Mouse (Mus musculus) fibroblast of lung, adult 2 months (primary cell): ENCODE measurements at regions not wholly inside any gene's neighbourhood (a gene's known extent, or its start where the extent isn't known, plus 50 kb on each side); places are given as distances from the start of the nearest gene placed in this dataset.

Experiments used
- DNase-seq: peaks from one replicate; pipeline ENCODE4 v3.0.0-alpha.2; 2011; ENCODE audit warnings: low read depth

DNA sequence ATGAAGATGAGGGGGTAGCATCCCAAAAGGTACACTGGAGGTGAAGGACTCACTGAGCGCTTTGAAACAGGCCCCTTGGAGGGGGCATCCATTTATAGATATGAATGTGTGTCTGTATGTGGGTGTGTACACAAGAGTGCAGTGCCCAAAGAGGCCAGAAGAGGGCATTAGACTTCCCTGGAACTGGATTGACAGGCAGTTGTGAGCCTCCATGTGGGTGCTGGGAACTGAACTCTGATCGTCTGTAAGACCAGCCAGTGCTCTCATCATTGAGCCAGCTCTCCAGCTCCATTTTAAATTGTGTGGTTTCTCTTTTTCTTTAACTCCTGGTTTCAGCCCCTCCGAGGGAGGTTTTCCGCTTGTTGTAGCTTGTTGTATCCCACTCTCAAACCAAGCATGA, 67.6 kb upstream of the 1700021F07Rik start:
- no peak for DNase-seq

DNA sequence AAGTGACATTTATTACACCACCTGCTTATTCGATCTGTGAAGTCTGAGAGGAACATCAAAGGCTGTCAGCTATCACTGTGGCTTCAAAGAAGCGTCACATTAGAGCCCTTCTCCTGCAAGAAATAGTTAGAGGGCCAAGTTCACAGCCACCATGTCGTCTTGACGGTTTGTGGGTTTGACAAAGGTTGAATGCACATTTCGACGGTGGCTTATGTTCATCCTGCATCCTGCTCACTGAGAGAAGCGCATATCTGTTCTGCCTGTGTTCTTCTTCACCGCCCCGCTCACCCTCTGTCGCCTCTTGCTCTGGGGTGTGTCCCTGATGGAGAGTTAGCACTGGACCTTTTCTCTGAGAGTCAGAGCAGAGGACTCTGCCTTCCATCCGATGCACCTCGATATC, 67.2 kb upstream of the 1700021F07Rik start:
- no peak for DNase-seq

GRCm38 (mm10) chr2:173456083-173456482, 66.3 kb upstream of the 1700021F07Rik start:
- no peak for DNase-seq

- no peak for DNase-seq
Observed at GRCm38 (mm10) chr2:173456924-173457623, 65.3 kb upstream of the 1700021F07Rik start.

GRCm38 (mm10) chr2:173457624-173458320, 64.6 kb upstream of the 1700021F07Rik start:
- no peak for DNase-seq

DNA sequence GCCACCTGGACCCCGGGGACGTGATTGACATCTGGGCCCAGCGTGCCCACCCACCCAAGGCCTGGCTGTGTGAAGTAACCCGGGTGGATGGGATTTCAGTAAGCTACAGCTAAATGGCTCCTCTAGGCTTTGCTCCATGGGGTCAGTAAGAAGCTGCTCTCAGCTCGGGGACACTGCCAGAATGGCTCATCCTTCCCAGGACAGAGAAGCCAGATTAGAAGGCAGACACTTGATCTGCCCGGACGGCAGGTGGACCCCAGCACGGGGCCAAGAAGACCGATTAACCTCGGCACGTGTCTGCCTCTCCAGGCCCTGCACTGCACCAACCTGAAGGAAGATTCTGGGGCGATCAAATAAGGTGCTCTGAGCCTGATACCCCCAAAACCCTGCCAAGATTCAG, 63.5 kb upstream of the 1700021F07Rik start:
- DNase-seq: no peak

GRCm38 (mm10) chr2:173463313-173463712, 59.1 kb upstream of the 1700021F07Rik start:
- no peak for DNase-seq

DNA sequence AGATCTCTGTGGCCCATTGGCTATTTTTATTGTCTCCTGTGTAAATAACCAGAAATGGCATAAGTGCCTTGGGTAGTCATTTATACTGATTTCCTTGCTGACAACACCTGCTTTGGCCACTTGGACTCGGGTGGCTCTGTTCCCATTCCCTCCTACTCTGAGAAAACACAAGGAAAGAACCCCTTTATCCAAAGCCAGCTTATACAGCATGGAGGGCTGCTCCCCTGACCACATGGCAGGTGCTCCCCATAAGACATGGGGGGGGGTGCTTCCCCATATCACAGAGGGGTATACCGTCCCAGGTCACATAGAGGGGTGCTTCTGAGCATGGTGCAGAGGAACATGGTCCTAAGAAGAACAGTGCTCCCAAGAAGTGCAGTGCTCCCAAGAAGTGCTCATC, 57.8 kb upstream of the 1700021F07Rik start:
- DNase-seq: no peak

- DNase-seq: no peak
Observed at GRCm38 (mm10) chr2:173465006-173465620, 57.3 kb upstream of the 1700021F07Rik start.

GRCm38 (mm10) chr2:173468136-173468535, 54.2 kb upstream of the 1700021F07Rik start:
- DNase-seq: no peak

GRCm38 (mm10) chr2:173469756-173470155, 52.6 kb upstream of the 1700021F07Rik start:
- no peak for DNase-seq
